Mouse (Mus musculus) gastrocnemius, postnatal 36 days (tissue): ENCODE results near the gene Npnt. TPM values are rescaled to one million over a fixed set of nuclear protein-coding genes. Genes with fewer than 3 reads are reported as not detected.

Experiments used
- DNase-seq, 2 experiments: peaks; one replicate each; pipeline ENCODE4 v3.0.0; 2022
- intact Hi-C: fragments of 180-260 bp; cut with DNase I; formaldehyde crosslinking; loops from one replicate; pipeline ENCODE4 v1.15.1; 2025
- total RNA-seq, 2 experiments: library from RNA; stranded (reverse); gene quantifications; 2 replicates each; pipeline ENCODE4 v1.2.3; 2021

The Npnt gene
- total RNA-seq, 2 experiments from 2014 or later, result 3.6 to 6.4 TPM

DNA sequence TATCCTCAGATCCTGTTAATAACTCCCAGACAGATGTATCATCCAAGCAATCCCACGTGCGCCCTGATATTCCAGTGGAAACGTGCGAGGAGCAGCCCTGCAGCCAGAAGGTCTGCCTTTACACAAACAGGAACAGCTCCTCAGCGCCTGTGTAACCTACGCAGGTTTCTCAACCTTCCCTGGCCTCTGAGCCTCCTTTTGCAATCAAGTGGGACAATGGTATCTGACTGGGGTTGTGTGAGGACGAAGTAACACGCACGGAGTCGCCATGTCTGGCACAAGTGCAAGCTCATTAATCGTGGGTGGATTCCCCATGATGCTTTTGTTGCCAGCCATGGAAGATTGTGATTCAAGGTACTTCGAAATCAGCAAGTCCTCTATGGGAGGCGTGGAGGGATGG, 86.2 kb downstream of the Npnt start:
- intact Hi-C loops, result no loop called here
- no peak for DNase-seq

DNA sequence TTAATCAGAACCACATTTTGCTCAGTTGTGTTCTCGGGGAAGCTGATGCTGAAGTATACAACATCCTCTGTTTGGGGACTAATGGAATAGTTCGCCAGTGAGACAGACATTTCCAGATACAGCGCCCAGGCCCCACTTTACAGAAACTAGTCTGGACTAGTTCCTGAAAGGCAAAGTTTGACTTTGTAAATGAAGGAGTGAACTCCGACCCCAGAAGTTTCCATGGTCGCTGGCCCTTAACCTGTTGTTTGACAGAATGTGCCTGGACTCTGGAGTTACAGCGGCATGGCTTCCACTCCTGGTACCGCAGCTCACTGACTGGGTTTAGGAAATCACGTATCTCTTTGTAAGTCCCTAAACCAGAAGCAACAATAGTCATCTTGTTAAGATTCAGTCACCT, 89.3 kb downstream of the Npnt start:
- no peak for DNase-seq
- intact Hi-C loops, result no loop called here

DNA sequence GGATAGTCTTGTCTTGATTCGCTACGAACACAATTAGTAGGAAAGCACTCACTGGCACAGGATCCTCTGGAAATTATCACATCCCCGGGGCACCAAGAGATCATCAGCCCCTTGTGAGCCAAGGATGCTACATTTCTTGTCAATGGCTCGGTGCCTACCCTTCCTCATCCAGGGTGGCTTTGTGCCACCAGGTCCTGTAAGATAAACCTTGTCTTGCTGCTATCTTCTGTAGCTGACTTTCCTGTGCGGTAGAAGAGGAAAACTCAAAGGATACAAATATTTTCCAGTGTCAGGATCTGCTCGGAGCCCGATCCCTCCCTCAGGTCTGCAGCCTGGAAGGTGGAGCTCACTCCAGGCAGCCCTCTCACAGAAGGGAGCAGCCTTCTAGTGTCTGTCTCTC, 90.5 kb downstream of the Npnt start:
- intact Hi-C loops, result no loop called here
- no peak for DNase-seq

DNA sequence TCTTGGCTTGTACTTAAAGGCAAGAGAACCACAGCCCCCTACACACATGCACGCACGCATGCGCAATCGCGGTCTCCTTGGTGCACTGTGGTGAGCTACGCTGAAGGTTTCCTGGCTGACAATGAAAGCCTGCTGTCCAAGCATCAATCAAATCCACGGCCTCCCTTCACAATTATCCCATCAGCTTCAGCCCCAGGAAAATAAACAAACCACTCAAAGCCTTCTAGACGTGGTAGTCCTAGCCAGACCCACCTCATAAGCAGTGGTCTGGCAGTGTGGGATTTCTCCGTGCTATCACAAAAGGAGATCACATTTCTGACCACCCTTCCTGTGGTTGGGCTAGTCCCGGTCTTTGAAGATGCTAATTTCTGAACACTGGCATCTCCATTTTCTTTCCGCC, 91.2 kb downstream of the Npnt start:
- no peak for DNase-seq
- intact Hi-C loops, result no loop called here

DNA sequence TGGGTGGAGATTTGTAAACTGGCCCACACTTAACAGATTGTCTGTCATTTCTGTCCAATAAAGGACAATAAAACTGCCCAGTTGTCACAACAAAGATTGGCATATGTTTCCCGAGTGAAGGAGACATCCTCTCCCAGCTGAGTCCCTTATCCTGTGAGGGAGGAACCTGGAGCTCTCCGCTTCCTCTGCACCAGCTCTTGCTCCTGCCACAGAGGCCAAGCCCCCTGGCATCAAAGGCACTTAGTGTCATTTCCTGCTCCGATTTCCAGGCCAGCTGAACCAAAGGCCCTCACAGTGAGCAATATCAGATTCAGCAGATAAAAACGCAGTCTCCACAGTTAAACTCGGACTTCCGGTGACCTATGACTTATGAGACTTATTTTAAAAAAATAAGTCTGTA, 93.4 kb downstream of the Npnt start:
- DNase-seq, result no peak
- intact Hi-C loops, result no loop called here

DNA sequence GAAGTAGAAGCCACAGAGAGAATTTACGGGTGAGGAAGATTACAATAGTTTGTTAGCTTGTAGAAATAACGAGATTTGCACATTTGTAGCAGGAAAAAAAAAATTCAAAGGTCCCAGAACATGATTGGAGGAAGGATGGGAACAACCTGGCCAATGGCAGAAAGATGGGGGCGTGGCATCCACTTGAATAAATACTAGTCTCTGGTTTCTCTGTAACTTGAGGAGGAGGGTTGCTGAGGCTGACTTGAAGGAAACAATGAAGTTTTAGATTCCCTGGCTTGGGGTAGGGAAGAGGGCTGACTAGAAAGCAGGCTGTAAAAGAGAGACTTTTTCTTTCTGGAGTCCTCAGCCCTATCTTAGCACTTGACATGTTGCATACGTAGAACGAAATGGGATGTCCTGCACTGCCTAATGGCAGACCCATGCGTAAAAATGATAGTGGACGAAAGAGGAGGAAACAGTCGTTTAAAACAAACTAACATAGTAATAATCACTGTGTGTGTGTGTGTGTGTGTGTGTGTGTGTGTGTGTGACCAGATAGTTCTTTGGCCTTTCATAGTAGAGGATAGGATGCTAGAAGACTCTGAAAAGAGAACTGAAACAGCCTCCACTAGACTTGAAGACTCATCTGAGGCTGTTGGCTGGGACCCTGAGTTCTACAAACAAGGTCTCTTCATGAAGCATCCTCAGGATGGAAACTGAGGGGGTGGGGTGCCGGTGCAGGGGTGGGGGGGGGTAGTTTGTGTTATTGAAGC, 94.5 kb downstream of the Npnt start:
- intact Hi-C loops, result no loop called here
- no peak for DNase-seq

DNA sequence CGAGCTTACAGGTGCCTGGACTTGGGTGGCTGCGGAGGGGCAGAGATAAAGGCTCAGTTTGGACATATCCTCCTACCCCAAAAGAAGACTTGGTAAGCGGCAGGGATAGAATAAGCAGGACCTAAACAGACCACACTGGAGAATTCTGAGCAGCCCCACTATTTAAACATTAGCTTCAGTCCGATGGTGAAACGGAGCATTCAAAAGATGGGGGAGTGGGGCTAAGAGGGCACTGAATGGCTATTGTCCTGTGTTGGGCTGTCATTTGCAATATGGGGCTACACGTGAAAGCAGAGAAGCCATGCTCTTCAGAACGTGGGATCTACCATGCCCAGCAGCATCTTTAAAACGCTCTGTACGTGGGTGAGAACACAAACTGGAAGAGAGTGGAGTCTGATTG, 95.8 kb downstream of the Npnt start:
- intact Hi-C loops, result no loop called here
- DNase-seq, result no peak

DNA sequence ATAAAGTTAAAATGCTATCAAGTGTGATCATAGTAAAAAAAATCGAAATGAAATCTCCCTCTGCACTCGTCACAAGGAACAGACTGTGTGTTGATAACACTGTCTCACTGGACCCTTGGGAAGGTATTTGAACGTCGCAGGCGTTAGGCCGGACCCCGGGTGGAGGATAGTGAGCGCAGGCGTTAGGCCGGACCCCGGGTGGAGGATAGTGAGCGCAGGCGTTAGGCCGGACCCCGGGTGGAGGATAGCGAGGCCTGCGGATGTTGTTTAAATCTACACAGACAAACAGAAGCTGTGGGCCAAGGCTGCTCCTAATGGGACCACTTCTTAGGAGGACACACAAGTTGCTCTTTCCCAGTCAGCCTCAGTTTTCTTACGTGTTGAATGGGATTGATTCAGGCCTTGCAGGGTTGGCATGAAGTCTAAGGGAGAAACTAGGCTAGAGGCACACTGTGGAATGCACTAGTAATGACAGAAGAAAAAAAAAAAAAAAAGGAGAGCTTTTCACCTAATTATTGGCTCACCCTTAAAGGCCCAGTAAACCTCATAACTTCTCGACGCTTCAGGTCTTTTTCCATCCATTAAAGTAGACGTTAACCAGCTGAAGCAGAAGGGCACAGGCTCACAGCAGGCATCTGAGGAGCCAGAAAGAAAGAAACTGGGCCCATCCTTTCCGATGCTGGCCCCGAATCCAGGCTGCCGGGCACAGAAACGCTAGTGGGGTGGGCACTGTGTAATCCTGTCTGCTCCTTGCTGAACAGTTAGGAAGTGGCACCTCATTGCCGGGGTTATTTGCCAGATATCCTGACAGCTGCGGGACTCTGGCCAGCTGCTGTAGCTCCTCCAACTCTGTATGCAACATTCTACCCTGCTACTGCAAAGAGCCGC, 98.0 kb downstream of the Npnt start:
- intact Hi-C loops, result no loop called here
- DNase-seq, result no peak

DNA sequence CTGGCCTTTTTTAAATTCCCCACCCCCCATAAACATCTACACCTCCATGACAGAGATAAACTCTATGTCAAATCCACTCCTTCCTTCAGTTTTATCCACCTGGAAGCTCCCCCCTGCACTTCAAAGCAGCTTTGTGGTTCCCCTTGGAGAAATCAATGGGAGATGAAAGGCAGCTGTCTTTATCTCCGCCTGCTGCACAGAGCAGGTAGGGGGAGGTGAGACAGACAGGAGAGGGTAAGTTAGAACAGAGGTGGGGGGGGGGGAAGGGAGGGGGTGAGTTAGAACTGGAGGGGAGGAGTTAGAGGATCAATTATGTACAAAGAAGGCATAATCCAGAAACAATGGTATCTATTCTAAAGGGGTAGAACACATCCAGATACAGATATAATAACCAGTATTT, 98.7 kb downstream of the Npnt start:
- no peak for DNase-seq

DNA sequence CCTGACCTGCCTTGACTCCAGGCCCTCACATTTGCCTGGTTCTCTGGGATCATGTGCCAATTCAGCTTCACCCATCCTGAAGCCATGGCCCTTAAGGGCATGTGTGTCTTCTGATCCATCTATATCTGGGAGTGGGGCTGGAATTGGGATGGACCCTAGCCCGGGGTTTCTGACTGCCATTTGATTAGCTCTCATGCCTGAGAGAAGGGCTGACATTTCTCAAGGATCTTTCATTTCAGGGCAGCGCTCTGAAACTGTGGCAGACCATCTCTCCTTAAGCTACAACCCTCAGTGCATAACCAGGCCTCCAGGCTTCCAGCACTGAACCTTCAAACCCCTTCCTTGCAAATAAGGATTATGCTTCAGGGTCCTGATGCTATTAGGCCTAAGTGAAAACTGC, 99.7 kb downstream of the Npnt start:
- intact Hi-C loops, result no loop called here
- no peak for DNase-seq

More for the DNA sequence above, 98.7 kb downstream of the Npnt start:
- intact Hi-C loops, result no loop called here

DNA sequence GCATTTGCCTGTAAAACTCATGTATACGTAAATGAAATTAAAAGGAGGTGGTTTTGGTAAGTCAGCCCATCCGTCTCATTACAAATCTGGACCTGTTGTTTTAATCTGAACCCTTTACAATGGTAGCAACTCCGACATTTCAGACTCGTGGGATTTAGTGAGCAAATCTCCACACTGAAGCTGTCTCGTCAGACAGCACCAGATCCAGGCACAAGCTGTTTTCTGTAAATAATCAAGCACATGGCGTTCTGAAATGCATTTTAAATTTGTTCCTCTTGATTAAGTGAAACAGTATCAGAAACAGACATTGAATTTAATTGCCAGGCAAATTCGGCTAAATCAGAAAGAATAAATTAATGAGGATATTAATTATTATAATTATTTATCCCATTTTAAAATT, 100.4 kb downstream of the Npnt start:
- intact Hi-C loops, result no loop called here
- no peak for DNase-seq

DNA sequence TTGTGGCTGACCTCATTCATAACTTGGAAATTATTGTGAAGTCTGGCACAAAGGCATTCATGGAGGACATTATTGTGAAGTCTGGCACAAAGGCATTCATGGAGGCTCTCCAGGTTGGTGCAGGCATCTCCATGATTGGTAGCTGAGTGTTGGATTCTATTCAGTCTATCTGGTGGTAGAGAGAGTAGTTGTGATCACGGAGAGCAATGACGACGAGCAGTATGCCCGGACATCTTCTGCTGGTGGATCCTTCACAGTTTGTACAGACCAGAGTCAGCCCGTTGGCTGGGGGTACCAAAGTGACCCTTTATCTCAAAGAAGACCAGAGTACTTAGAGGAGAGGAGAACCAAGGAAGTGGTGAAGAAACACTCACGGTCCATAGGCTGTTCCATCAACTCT, 107.4 kb downstream of the Npnt start:
- DNase-seq, result no peak
- intact Hi-C loops, result no loop called here

DNA sequence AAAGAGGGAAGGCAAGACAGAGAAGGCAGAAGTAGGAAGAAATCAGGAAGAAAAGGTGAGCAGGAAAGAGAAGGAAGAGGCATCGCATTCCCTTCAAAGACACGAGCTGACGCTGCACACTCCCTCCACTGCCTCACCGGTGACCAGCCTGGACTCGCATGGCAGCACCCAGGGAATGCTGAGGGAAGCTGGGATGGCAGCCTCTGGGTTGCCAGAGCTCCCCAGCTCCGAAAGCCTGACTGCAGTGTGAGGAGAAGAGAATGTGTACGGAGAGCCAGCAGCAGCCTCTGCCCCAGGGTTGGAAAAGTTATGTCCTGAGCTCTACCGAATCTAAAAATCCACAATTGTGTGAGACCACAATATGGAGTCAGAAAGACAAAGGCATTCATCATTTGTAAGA, 110.6 kb downstream of the Npnt start:
- DNase-seq, result no peak
- intact Hi-C loops, result no loop called here

DNA sequence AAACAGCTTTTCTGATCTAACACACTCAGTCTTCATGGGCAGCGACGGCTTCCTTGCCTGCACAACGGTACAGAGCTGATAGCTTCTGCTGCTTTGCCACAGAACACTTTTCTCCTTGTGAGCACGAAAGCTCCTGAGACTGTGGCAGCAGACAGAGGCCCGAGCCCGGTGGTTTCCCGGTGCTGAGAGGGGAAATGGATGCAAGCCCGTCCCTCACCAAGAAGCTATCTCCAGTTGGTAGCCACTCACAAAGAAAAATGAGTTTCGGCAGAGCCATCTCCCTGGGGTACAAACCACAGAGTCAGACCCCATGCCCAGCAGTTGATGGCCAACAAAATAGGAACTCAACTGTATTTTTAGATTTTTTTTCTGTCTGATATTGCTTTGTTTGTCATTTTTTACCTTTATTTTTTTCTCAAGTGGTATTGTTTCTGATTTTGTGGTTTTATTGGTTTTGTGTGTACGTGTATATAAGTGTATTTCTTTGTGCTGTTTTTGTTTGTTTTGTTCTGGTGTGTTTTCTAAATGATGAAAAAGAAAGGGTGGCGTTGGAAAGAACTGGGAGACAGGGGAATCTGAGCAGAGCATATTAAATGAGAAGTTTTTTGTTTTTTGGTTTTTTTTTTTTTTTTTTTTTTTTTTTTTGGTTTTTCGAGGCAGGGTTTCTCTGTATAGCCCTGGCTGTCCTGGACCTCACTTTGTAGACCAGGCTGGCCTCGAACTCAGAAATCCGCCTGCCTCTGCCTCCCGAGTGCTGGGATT, 111.3 kb downstream of the Npnt start:
- intact Hi-C loops, result no loop called here

DNA sequence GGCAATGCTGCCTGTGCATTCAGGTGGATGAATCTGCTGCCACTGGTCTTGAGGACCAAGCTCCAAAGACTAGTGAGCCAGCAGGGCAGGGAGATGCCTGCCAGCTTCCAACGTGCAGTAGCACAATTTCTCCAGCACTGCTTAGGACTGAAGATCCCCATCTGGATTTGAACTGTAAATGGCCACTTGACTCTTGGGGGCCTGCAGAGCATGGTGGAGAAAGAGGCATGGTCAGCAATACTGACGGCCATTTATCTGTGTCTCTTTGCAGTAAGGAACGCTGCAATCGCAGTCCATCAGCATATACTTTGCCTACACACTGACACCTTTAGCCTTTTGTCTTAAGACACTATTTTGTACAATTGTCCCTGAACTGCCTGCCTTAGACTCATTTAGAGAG, 113.0 kb downstream of the Npnt start:
- DNase-seq, result no peak
- intact Hi-C loops, result no loop called here

More for the DNA sequence above, 111.3 kb downstream of the Npnt start:
- no peak for DNase-seq

DNA sequence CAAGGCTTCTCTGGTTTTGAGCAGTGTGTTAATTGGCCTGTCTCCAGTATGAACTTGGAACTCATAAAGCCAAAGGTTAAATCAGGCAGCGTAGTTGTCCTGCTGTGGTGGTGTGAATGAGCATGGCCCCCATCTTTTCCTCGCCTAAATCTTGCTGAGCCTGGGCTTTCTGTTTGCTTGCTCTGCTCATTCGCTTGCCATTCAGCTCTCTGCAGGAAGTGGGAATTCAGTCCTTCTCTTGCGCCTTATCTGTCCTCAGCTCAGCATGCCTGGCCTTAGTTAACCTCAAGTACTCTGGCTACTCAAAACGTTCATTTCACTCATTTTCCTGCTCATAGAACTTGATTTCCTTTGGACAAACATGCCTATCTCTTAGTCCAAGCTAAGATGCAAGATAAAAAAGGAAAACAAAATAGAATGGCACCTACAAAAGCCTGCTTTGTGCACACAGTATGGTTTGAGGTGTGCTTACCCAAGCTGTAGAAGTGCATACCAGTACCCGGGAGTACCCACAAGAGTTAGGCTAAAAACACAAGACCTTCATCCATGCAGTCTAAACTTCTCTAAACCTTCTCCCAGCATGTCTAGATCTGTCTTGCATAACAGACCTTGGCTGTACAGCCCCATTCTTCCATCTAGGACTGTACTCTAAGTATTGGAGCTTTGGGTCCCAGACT, 114.8 kb downstream of the Npnt start:
- intact Hi-C loops, result no loop called here
- no peak for DNase-seq

Other genes with a start within 250 kb of the Npnt start
- 1 to 10 TPM; 6.6 to 7.4 TPM for gene Ints12, start 141.5 kb upstream of the Npnt start, total RNA-seq
- 1 to 10 TPM; 2.1 to 2.6 TPM for gene Gstcd, start 141.7 kb upstream of the Npnt start, total RNA-seq